Mouse (Mus musculus) cortical plate, adult 2 months (tissue): ENCODE data around the gene 2610528A11Rik. TPM values are rescaled to one million over a fixed set of nuclear protein-coding genes. Genes with fewer than 3 reads are reported as not detected.

Source experiments
- H3K27ac ChIP-seq: fragments of 200-500 bp; 2 replicates; pipeline ENCODE4 v1.5.1; 2012; ENCODE audit warnings: low read length, control low read depth, inconsistent platforms; ENCODE audit not compliant: insufficient read depth
- H3K4me1 ChIP-seq: fragments of 200-500 bp; 2 replicates; pipeline ENCODE4 v1.6.1; 2011; ENCODE audit warnings: low read length; ENCODE audit not compliant: control insufficient read depth, insufficient read depth
- H3K4me3 ChIP-seq: fragments of 200-500 bp; 2 replicates; pipeline ENCODE4 v1.5.1; 2011; ENCODE audit warnings: mild to moderate bottlenecking, low read length, control low read depth; ENCODE audit not compliant: insufficient read depth
- CTCF ChIP-seq: fragments of 200-500 bp; IDR thresholded peaks from 2 replicates; pipeline ENCODE4 v1.5.1; 2011; ENCODE audit warnings: mild to moderate bottlenecking, control low read depth, low read length; ENCODE audit not compliant: insufficient read depth; ENCODE audit errors: extremely low read depth
- POLR2A ChIP-seq: fragments of 200-500 bp; IDR thresholded peaks from 2 replicates; pipeline ENCODE4 v1.6.1; 2011; ENCODE audit warnings: mild to moderate bottlenecking, low read length, control low read depth; ENCODE audit not compliant: insufficient read depth; ENCODE audit errors: extremely low read depth
- polyA plus RNA-seq: library from polyadenylated mRNA; depleted of rRNA; stranded (reverse); fragments of >200 nt; gene quantifications from 2 replicates; pipeline ENCODE4 v1.2.3, GENCODE M21; 2012

Gene 2610528A11Rik
- polyA plus RNA-seq, 1 experiment = 1.0 TPM

GRCm38 (mm10) chr14:37119233-37119632 lies 5.4 kb upstream of the 2610528A11Rik start:
- TF ChIP-seq CTCF (no peak), POLR2A (no peak)
- no peaks in the 10 kb centered on the region for H3K4me1 ChIP-seq
- no peak overlapping the region for H3K4me3 ChIP-seq
- H3K27ac ChIP-seq = no peak overlapping the region

- Histone ChIP-seq H3K4me1 (no peaks in the 10 kb centered on the region), H3K4me3 (no peak overlapping the region), H3K27ac (no peak overlapping the region)
- no peak for TF ChIP-seq CTCF
- TF ChIP-seq POLR2A = no peak
Measured at GRCm38 (mm10) chr14:37112931-37113330, 891 bp downstream of the 2610528A11Rik start.

- TF ChIP-seq POLR2A = no peak
- no peak for TF ChIP-seq CTCF
- Histone ChIP-seq H3K27ac (no peak overlapping the region), H3K4me3 (no peak overlapping the region), H3K4me1 (no peaks in the 10 kb centered on the region)
Measured at GRCm38 (mm10) chr14:37111371-37111770, 2.5 kb downstream of the 2610528A11Rik start.

- H3K27ac ChIP-seq = no peak overlapping the region
- TF ChIP-seq CTCF (no peak), POLR2A (no peak)
- no peak overlapping the region for H3K4me3 ChIP-seq
- H3K4me1 ChIP-seq = no peaks in the 10 kb centered on the region
Measured at GRCm38 (mm10) chr14:37110456-37110855, 3.4 kb downstream of the 2610528A11Rik start.

GRCm38 (mm10) chr14:37109975-37110374 lies 3.8 kb downstream of the 2610528A11Rik start:
- H3K4me1 ChIP-seq = no peaks in the 10 kb centered on the region
- no peak for TF ChIP-seq CTCF
- no peak for TF ChIP-seq POLR2A
- H3K27ac ChIP-seq = no peak overlapping the region
- H3K4me3 ChIP-seq = no peak overlapping the region

DNA sequence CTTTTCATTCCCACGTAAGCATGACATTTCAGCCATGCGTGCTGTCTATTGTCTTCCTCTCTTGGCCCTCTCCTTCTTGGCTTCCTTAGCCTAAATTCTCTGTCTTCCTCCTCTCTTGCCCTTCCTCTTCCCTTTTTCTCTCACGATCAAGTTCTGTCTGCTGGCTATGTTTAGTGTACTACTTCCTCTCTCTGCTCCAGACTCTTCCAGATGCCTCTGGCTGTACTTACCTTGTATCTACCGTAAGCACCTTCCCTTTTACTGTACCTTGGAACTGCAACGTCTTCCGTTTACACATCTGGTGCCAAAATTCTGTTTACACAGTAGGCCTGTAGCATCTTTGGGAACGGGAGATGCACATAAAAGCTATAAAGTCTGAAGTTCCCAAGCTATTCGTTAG lies 4.4 kb downstream of the 2610528A11Rik start:
- TF ChIP-seq POLR2A = no peak
- TF ChIP-seq CTCF = no peak
- H3K27ac ChIP-seq = no peak overlapping the region
- no peaks in the 10 kb centered on the region for H3K4me1 ChIP-seq
- no peak overlapping the region for H3K4me3 ChIP-seq

GRCm38 (mm10) chr14:37105846-37106245 lies 8.0 kb downstream of the 2610528A11Rik start:
- no peak for TF ChIP-seq POLR2A

DNA sequence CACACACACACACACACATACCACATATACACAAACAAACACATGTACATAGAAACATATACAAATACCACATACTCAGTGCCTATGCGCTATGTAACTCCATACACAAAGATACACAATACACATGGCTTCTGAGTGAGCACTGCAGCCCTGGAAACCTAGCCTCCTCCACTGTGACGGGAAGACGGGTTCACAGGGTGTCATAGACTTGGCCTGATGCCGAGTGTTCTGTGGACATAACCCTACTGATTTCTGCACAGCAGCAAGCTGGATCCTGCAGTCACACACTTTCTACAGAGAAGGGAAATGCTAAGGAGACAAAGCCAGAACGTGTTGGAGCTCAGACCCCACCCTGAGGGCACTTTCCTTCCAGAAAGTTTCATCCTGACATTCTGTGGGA lies 9.1 kb downstream of the 2610528A11Rik start:
- Histone ChIP-seq H3K4me1 (no peaks in the 10 kb centered on the region), H3K4me3 (no peak overlapping the region), H3K27ac (no peak overlapping the region)
- TF ChIP-seq POLR2A (no peak), CTCF (no peak)

More at GRCm38 (mm10) chr14:37105846-37106245, 8.0 kb downstream of the 2610528A11Rik start:
- Histone ChIP-seq H3K4me3 (no peak overlapping the region), H3K4me1 (no peaks in the 10 kb centered on the region), H3K27ac (no peak overlapping the region)

DNA sequence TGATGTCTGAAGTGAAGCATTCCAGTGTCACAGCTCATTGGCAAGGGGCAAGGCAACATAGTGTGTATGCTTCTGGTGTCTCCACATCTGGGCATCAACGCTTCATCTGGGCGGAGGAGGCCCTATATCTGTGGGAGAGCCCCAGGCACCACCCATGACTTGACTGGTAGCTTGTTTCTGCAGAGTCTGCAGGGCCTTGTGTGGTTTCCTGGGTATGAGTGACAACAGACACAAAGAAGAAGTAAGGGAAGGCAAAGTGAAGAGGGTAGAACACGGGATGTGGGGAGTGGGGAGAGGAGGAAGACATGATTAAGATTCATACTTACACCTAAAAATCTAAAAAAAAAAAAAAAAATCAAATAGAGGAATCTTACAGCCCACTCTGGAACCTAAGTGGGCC lies 11.3 kb downstream of the 2610528A11Rik start:
- H3K4me1 ChIP-seq = no peaks in the 10 kb centered on the region; the same call in 1 of the 2 replicates
- TF ChIP-seq CTCF (no peak), POLR2A (no peak)
- no peak overlapping the region for H3K4me3 ChIP-seq
- H3K27ac ChIP-seq = no peak overlapping the region

DNA sequence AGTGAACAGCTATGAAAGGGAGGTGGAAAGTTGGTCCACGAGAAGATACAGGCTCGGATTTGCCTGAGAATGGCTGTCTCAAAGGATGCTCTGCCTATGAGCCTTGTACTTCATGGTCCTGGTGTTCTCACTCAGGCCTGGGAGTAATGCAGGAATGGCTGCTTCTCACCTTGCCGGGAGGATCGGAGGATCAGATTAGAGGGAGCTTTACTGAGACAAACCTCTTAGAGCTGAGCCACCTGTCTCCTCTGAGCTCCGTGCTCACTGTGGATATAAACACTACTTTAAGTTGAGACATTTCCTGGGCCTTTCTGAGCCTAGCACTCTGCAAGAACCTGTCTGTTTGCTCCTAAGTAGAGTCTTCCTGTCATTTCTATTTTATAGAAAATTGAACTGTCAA lies 12.3 kb downstream of the 2610528A11Rik start:
- Histone ChIP-seq H3K4me1 (no peaks in the 10 kb centered on the region; the same call in 1 of the 2 replicates), H3K4me3 (no peak overlapping the region), H3K27ac (no peak overlapping the region)
- TF ChIP-seq POLR2A = no peak
- TF ChIP-seq CTCF = no peak
